6 mouse cellular contexts compared by ENCODE assay signal in genomic region chr1:182068136-182068535, GRCm38 (mm10).
"Had no signal": no experiment of that assay in that cellular context is flagged by ENCODE, and none has a peak within 500 bp of the region (broad histone marks: within the 10 kb centered on the region; RNA-seq: fewer than 3 reads in every experiment).

No protein-coding gene starts in this region.

- DNase-seq: kidney, postnatal 14 days; liver; liver, embryonic 13.5 days; liver, postnatal 0 days; lung, postnatal 14 days; right cerebral cortex, postnatal 14 days had no signal
